Mouse (Mus musculus) left cerebral cortex, adult 18-20 months (tissue): ENCODE measurements around the gene Atp23. TPM values are rescaled to one million over a fixed set of nuclear protein-coding genes. Genes with fewer than 3 reads are reported as not detected.
A peak's percentile ranks its signal among the peaks of the same experiment; 100 is the strongest.

ENCODE experiments used
- DNase-seq, 2 experiments: peaks; one replicate each; pipeline ENCODE4 v3.0.0; 2021 to 2022; ENCODE audit warnings: low spot score in 2 of 2, mixed read lengths in 1 of 2
- total RNA-seq, 2 experiments: library from RNA; stranded (reverse); gene quantifications; 2 replicates each; pipeline ENCODE4 v1.2.3; 2021

The Atp23 gene
- total RNA-seq, 2 experiments from 2014 or later, result 8.9 to 11.6 TPM

- no peak for DNase-seq
Measured at GRCm38 (mm10) chr10:126914288-126914687, 13.1 kb upstream of the Atp23 start.

- DNase-seq, result no peak
Measured at GRCm38 (mm10) chr10:126911479-126911878, 10.3 kb upstream of the Atp23 start.

- DNase-seq, result no peak
Measured at GRCm38 (mm10) chr10:126906811-126907210, 5.7 kb upstream of the Atp23 start.

DNA sequence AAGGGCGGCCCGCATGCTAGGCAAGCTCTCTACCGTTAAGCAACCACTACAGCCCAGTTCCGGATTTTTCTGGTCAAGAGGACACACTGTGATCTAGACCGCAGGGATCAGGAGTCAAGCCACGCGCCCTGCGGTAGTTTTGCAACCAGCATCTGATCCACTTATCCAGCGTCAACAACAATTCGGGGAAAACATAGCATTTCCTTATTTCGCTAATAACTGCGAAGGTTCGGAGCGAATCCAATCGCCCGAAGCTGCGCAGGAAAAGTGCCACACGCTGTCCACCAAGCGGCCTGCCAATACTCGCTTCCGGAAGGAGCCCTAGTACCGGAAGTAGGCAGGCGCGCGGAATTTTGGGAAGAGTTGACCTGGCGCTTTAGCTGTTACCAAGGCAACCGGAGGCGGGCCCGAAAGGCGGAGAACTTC, 4.5 kb upstream of the Atp23 start:
- peak; percentile 95 to 96 for DNase-seq

- DNase-seq, result no peak
Measured at GRCm38 (mm10) chr10:126905086-126905485, 3.9 kb upstream of the Atp23 start.

- no peak for DNase-seq
Measured at GRCm38 (mm10) chr10:126904221-126904620, 3.1 kb upstream of the Atp23 start.

DNA sequence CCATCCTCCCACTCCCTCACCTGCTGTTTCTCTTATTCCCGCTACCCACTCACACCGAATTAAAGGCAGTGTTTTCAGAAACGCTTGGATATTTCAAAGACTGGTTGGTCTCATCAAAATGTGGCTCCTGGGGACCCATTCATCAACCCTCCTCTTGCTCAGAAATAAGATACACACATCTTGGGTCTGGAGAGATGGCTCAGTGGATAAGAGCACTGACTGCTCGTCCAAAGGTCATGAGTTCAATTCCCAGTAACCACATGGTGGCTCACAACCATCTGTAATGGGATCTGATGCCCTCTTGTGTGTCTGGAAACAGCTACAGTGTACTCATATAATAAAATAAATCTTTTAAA, 311 bp upstream of the Atp23 start:
- no peak for DNase-seq

DNA sequence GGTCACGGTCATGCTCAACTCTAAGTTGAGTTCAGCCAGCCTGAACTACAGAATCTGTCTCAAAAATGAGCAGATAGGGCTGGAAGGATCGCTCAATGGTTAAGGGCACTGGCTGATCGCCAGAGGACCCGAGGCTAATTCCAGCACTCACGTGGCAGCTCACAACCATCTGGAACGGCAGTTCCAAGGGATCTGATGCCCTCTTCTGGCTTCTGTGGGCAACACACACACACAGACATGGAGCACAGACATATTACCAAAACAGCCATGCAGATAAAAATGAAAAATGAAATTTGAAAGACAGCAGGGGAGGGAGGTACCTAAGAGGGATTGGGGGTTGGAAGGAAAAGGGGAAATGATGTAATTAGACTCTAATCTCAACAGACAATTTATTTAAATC, 5.3 kb downstream of the Atp23 start:
- DNase-seq, result no peak

DNA sequence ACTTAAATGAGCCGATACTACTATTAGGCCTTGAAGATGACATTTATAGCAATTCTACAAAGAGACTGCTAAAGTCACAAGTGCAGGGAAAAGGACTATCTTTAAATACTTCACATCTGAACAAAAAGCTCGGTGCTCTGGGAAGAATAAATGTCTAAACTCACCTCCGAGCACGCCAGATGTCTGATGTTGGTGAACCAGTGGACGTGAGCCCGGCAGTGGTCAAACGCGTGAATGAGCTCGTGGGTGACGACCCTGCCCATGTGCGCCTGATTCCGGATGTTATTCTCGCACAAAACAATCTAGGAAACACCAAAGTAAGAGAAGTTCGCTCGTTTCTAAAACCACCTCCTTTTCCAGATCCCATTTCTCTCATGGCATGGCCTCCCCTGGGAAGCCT, 7.1 kb downstream of the Atp23 start:
- DNase-seq, result no peak

- no peak for DNase-seq
Measured at GRCm38 (mm10) chr10:126893145-126893544, 8.0 kb downstream of the Atp23 start.

- DNase-seq, result no peak
Measured at GRCm38 (mm10) chr10:126873755-126874154, 27.4 kb downstream of the Atp23 start.

DNA sequence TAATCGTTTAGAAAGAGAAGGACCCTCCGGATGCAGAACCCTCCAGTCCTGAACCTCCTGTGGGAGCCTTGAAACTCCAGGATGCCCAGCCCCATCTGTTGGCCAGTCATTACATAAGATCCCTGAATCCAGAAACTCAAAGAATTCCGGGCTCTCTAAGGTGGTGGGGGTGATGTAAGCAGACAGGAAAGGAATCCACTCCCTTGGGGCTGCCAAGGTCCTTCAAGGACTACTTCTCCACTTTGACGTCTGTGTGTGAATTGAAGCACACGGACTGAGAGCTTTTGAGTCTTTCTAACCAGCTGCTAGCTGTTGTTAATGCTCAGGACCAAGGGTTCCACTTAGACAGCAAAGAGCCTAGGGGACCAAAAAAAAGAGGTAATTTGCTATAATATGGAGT, 28.9 kb downstream of the Atp23 start:
- DNase-seq, result no peak

DNA sequence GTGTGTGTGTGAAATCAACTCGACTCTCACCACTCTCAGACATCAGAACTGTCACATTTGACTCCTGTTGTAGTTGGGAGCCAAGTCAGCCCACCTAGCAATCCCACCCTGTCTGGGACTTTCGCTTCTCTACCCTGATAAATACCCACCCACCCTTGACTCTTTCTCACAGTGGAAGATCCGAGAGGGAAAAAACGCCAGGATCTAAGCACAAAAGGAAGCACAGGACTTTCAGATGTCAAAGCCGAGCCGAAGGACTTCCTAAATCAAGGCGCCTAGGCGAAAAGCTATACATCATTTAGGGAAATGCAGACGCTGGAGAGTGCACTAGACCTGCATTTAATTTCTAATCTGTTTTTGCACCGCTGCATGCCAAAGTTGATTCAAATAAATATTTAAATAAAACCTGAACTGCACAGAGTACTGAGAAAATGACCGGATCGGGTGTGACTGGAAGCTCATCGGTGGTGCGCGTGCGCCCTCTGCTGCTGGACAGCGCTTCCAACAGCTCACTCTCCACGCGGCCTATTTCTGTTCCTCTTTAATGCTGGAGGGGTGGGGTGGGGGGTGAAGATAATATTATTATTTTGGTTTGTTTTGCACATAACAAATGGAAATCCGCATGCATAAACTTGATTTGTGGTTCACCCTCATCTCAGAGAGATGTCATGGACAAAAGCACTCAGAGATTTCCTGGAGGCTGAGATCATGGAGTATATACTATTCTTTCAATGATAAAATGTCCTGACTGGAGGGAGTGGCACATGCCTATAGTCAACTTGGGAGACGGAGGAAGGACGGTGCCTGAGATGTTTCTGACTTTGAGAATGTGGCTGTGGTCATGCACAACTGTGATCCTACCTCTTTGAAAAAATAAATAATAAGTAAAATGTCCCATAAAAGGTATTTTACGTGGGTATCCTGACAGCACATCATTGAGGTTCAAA, 31.5 kb downstream of the Atp23 start:
- peak; percentile 86 to 87 for DNase-seq

- DNase-seq, result no peak
Measured at GRCm38 (mm10) chr10:126865284-126865683, 35.9 kb downstream of the Atp23 start.

- no peak for DNase-seq
Measured at GRCm38 (mm10) chr10:126862193-126862592, 39.0 kb downstream of the Atp23 start.

DNA sequence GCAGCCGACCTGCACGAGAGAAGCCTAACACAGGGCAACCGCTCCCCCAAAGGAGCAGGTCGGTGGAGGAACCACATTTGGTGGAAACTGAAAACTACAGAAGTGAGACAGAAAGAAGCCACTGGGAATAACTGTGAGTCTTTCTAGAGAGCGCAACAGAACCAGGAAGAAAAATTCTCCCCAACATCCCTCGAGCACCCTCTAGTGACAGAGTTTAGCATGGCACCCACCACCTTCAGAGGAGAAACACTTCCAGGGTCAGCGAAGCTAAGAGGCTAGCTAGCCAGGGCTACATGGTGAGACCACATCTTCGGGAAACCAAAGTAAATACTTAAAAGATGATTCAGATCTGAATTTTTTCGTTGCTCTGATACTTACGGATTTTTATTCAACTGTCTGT, 47.9 kb downstream of the Atp23 start:
- peak; percentile 58 to 68 for DNase-seq

- peak; percentile 25 to 50 for DNase-seq
Measured at GRCm38 (mm10) chr10:126845309-126845911, 55.7 kb downstream of the Atp23 start.

- DNase-seq, result peak; percentile 79 to 88
Measured at GRCm38 (mm10) chr10:126844689-126845088, 56.5 kb downstream of the Atp23 start.

DNA sequence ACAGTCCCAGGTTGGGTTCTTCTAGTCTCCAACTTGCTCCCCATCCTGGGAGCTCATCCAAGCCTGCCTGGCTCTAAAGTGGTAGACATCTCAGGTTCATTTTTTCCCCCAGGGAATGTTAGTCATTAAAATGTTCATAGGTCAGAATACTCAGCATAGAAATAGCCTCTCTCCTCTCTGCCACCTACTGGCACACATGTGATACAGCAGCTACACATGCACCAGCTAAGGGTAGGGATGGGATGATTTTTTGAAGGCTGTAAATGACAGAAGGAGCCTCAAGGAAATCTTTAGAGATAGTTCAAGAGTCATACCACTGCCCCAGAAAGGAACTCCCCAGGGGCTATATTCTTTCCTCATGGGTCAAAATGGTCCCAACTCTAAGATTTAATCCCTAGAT, 60.9 kb downstream of the Atp23 start:
- no peak for DNase-seq

GRCm38 (mm10) chr10:126833006-126833405, 68.1 kb downstream of the Atp23 start:
- DNase-seq, result peak in 1 of 2 experiments; percentile 35

DNA sequence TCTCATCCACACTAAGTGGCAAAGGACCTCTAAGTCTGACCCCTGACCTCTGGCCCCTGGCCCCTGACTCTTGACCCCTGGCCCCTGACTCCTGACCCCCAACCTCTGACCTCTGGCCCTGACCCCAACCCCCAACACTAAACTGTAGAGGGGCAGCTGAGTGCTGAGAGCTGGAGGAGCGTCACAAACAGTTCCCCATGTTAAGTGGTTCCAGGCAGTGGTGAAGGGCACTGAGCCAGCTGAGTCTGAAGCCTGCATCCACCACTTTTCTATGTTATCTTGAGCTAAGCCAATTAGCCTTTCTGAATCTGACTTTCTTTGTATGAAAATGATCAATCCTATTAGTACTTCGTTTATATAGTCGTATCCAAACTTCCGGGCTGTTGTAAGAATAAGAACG, 69.8 kb downstream of the Atp23 start:
- no peak for DNase-seq

- DNase-seq, result no peak
Measured at GRCm38 (mm10) chr10:126828618-126829017, 72.5 kb downstream of the Atp23 start.
